Mouse (Mus musculus): ENCODE data around the gene Fgfr2. TPM values are rescaled to one million over a fixed set of nuclear protein-coding genes. Genes with fewer than 3 reads are reported as not detected.

The Fgfr2 gene
- total and polyA plus RNA-seq, 3 experiments: 47.1 to 245 (median 178) TPM

- no peak for DNase-seq
Measured at GRCm38 (mm10) chr7:131333564-131333963, 1789.6 kb downstream of the Fgfr2 start, which contains the start of gene Fam24a. Gene Fam24a (plus strand): TSS chr7:131333864.

- no peak for DNase-seq
Measured at GRCm38 (mm10) chr7:131331688-131332087, 1791.5 kb downstream of the Fgfr2 start.

GRCm38 (mm10) chr7:131329416-131329815 is 1793.7 kb downstream of the Fgfr2 start, which contains the start of gene Fam24b:
Gene Fam24b (minus strand): TSS chr7:131329516.
- no peak for DNase-seq

GRCm38 (mm10) chr7:131327054-131327453 is 1796.1 kb downstream of the Fgfr2 start:
- DNase-seq: no peak

- peak; percentile 5 for DNase-seq
Measured at GRCm38 (mm10) chr7:131322192-131322591, 1801.0 kb downstream of the Fgfr2 start, which contains the start of gene Cuzd1. Gene Cuzd1 (minus strand): TSS chr7:131322292.

GRCm38 (mm10) chr7:131318340-131318739 is 1804.8 kb downstream of the Fgfr2 start:
- DNase-seq: no peak

GRCm38 (mm10) chr7:131317587-131317986 is 1805.6 kb downstream of the Fgfr2 start:
- DNase-seq: no peak

GRCm38 (mm10) chr7:131314493-131314892 is 1808.7 kb downstream of the Fgfr2 start:
- no peak for DNase-seq

- no peak for DNase-seq
Measured at GRCm38 (mm10) chr7:131306733-131307132, 1816.4 kb downstream of the Fgfr2 start.

- no peak for DNase-seq
Measured at GRCm38 (mm10) chr7:131303340-131303739, 1819.8 kb downstream of the Fgfr2 start.

- DNase-seq: no peak
Measured at GRCm38 (mm10) chr7:131297151-131297550, 1826.0 kb downstream of the Fgfr2 start.

- DNase-seq: no peak
Measured at GRCm38 (mm10) chr7:131265851-131266250, 1857.3 kb downstream of the Fgfr2 start.

GRCm38 (mm10) chr7:131264251-131264650 is 1858.9 kb downstream of the Fgfr2 start:
- DNase-seq: no peak

- no peak for DNase-seq
Measured at GRCm38 (mm10) chr7:131260946-131261345, 1862.2 kb downstream of the Fgfr2 start.

GRCm38 (mm10) chr7:131257309-131257708 is 1865.8 kb downstream of the Fgfr2 start:
- no peak for DNase-seq

- DNase-seq: no peak
Measured at GRCm38 (mm10) chr7:131256841-131257240, 1866.3 kb downstream of the Fgfr2 start.

- no peak for DNase-seq
Measured at GRCm38 (mm10) chr7:131244993-131245392, 1878.2 kb downstream of the Fgfr2 start.

GRCm38 (mm10) chr7:131236091-131236490 is 1887.1 kb downstream of the Fgfr2 start:
- no peak for DNase-seq

- no peak for DNase-seq
Measured at GRCm38 (mm10) chr7:131223086-131223485, 1900.1 kb downstream of the Fgfr2 start.

GRCm38 (mm10) chr7:131187996-131188395 is 1935.2 kb downstream of the Fgfr2 start:
- no peak for DNase-seq

- no peak for DNase-seq
Measured at GRCm38 (mm10) chr7:131187047-131187446, 1936.1 kb downstream of the Fgfr2 start.

GRCm38 (mm10) chr7:131184339-131184738 is 1938.8 kb downstream of the Fgfr2 start:
- DNase-seq: no peak

- peak; percentile 35 for DNase-seq
Measured at GRCm38 (mm10) chr7:131182685-131183084, 1940.5 kb downstream of the Fgfr2 start.

GRCm38 (mm10) chr7:131174121-131174520 is 1949.0 kb downstream of the Fgfr2 start, which contains the start of gene 5430419D17Rik:
Gene 5430419D17Rik (plus strand): TSS chr7:131174402.
- no peak for DNase-seq

GRCm38 (mm10) chr7:131169099-131169498 is 1954.1 kb downstream of the Fgfr2 start:
- no peak for DNase-seq

Measured in adrenal gland, adult 2 months (tissue).